Mouse (Mus musculus): ENCODE measurements around the gene Ddx49. TPM values are rescaled to one million over a fixed set of nuclear protein-coding genes. Genes with fewer than 3 reads are reported as not detected.

Gene Ddx49
- total and polyA plus RNA-seq, 3 experiments: 64.9 to 98.4 (median 77.3) TPM

GRCm38 (mm10) chr8:70327512-70327911, 25.2 kb upstream of the Ddx49 start (continued):
- no peak for TF ChIP-seq MAFK (IDR thresholded peaks at IDR 0.05; ENCODE audit: insufficient replicate concordance, low read length)

- H3K9me3 ChIP-seq (replicated peaks; ENCODE audit: low read length): peaks cover 7% of the 10 kb centered on the region
- dilution Hi-C loops (cut with MboI; ENCODE audit: extremely low pct_ligation_motif_present, extremely low pct_unique_long_range_greater_than_20kb, low sequenced_read_pairs): no loop called here
- H3K27me3 ChIP-seq (replicated peaks): peaks cover 13% of the 10 kb centered on the region
- no peak for DNase-seq (ENCODE audit: extremely low read depth)
- no peak overlapping the region for H3K4me3 ChIP-seq (replicated peaks in 1 of 3; ENCODE audit: low read depth in 2 of 3, low read length in 2 of 3, poor library complexity in 1 of 3)
- no peak for TF ChIP-seq MAX (IDR thresholded peaks at IDR 0.05; ENCODE audit: low read length)
- TF ChIP-seq CTCF (conservative IDR thresholded peaks at IDR 0.05 in 1 of 2, IDR thresholded peaks at IDR 0.05 in 1 of 2; ENCODE audit: low read depth in 2 of 2, low read length in 2 of 2): peak in 1 of 2 experiments; percentile 42; a peak in 2 of 4 replicates
- no peak overlapping the region for H3K27ac ChIP-seq (ENCODE audit: insufficient read depth, low read depth)
- in situ Hi-C loops (cut with MboI; ENCODE audit: low pct_ligation_motif_present, low pct_unique_long_range_greater_than_20kb, low sequenced_read_pairs): no loop called here
- no peaks in the 10 kb centered on the region for H3K79me2 ChIP-seq (replicated peaks; ENCODE audit: control insufficient read depth, extremely low read depth, insufficient read depth, poor library complexity, severe bottlenecking)
- peaks cover 0 to 1% of the 10 kb centered on the region in 2 experiments for H3K36me3 ChIP-seq (replicated peaks in 1 of 2; ENCODE audit: control insufficient read depth in 1 of 2, insufficient read depth in 1 of 2, low read length in 1 of 2)
- no peak overlapping the region for H3K9ac ChIP-seq (ENCODE audit: insufficient read depth, low read depth)
- H3K4me1 ChIP-seq (ENCODE audit: control insufficient read depth in 1 of 2, insufficient read depth in 2 of 2): peaks cover 11 to 19% of the 10 kb centered on the region in 2 experiments
- H3K4me2 ChIP-seq (ENCODE audit: insufficient read depth, low read depth, poor library complexity, severe bottlenecking): no peak overlapping the region
Measured at GRCm38 (mm10) chr8:70323716-70324115, 21.4 kb upstream of the Ddx49 start.

GRCm38 (mm10) chr8:70317872-70318271, 15.6 kb upstream of the Ddx49 start:
- Histone ChIP-seq H3K36me3 (replicated peaks in 1 of 2; ENCODE audit: control insufficient read depth in 1 of 2, insufficient read depth in 1 of 2, low read length in 1 of 2) (peaks cover 7 to 11% of the 10 kb centered on the region in 2 experiments), H3K27me3 (replicated peaks) (peaks cover 24% of the 10 kb centered on the region), H3K79me2 (replicated peaks; ENCODE audit: control insufficient read depth, extremely low read depth, insufficient read depth, poor library complexity, severe bottlenecking) (no peaks in the 10 kb centered on the region), H3K4me3 (replicated peaks in 1 of 3; ENCODE audit: low read depth in 2 of 3, low read length in 2 of 3, poor library complexity in 1 of 3) (no peak overlapping the region), H3K9ac (ENCODE audit: insufficient read depth, low read depth) (no peak overlapping the region), H3K4me1 (ENCODE audit: control insufficient read depth in 1 of 2, insufficient read depth in 2 of 2) (peaks cover 14 to 17% of the 10 kb centered on the region in 2 experiments), H3K4me2 (ENCODE audit: insufficient read depth, low read depth, poor library complexity, severe bottlenecking) (no peak overlapping the region), H3K9me3 (replicated peaks; ENCODE audit: low read length) (no peaks in the 10 kb centered on the region), H3K27ac (ENCODE audit: insufficient read depth, low read depth) (no peak overlapping the region)
- in situ Hi-C loops (cut with MboI; ENCODE audit: low pct_ligation_motif_present, low pct_unique_long_range_greater_than_20kb, low sequenced_read_pairs) (no loop called here), dilution Hi-C loops (cut with MboI; ENCODE audit: extremely low pct_ligation_motif_present, extremely low pct_unique_long_range_greater_than_20kb, low sequenced_read_pairs) (no loop called here)
- no peak for TF ChIP-seq USF2 (conservative IDR thresholded peaks at IDR 0.05; ENCODE audit: low read depth, low read length)
- TF ChIP-seq ZKSCAN1 (IDR thresholded peaks at IDR 0.05; ENCODE audit: borderline replicate concordance, low read depth, low read length): no peak
- no peak for TF ChIP-seq PAX5 (IDR thresholded peaks at IDR 0.05; ENCODE audit: low read length)
- TF ChIP-seq JUN (IDR thresholded peaks at IDR 0.05; ENCODE audit: insufficient read depth, low read depth, low read length): no peak
- DNase-seq (ENCODE audit: extremely low read depth): no peak

GRCm38 (mm10) chr8:70316511-70317504, 14.5 kb upstream of the Ddx49 start:
- dilution Hi-C loops (cut with MboI; ENCODE audit: extremely low pct_ligation_motif_present, extremely low pct_unique_long_range_greater_than_20kb, low sequenced_read_pairs): no loop called here

More at GRCm38 (mm10) chr8:70316511-70317504, 14.5 kb upstream of the Ddx49 start:
- peaks cover 3 to 7% of the 10 kb centered on the region in 2 experiments; a peak in 2 of 4 replicates for H3K4me1 ChIP-seq (ENCODE audit: control insufficient read depth in 1 of 2, insufficient read depth in 2 of 2)
- H3K4me2 ChIP-seq (ENCODE audit: insufficient read depth, low read depth, poor library complexity, severe bottlenecking): no peak overlapping the region
- H3K4me3 ChIP-seq (replicated peaks in 1 of 3; ENCODE audit: low read depth in 2 of 3, low read length in 2 of 3, poor library complexity in 1 of 3): no peak overlapping the region
- H3K9ac ChIP-seq (ENCODE audit: insufficient read depth, low read depth): no peak overlapping the region
- H3K79me2 ChIP-seq (replicated peaks; ENCODE audit: control insufficient read depth, extremely low read depth, insufficient read depth, poor library complexity, severe bottlenecking): no peaks in the 10 kb centered on the region
- TF ChIP-seq CHD1 (IDR thresholded peaks at IDR 0.05; ENCODE audit: low read depth, low read length) (no peak), GABPA (IDR thresholded peaks at IDR 0.05; ENCODE audit: insufficient replicate concordance, low read depth, low read length) (no peak), CTCF (conservative IDR thresholded peaks at IDR 0.05 in 1 of 2, IDR thresholded peaks at IDR 0.05 in 1 of 2; ENCODE audit: low read depth in 2 of 2, low read length in 2 of 2) (peak in 1 of 2 experiments; percentile 29; a peak in 2 of 4 replicates), JUND (conservative IDR thresholded peaks at IDR 0.05; ENCODE audit: low read depth, low read length) (no peak), RAD21 (IDR thresholded peaks at IDR 0.05; ENCODE audit: low read depth, low read length) (peak; percentile 22)
- peaks cover 14 to 18% of the 10 kb centered on the region in 2 experiments for H3K36me3 ChIP-seq (replicated peaks in 1 of 2; ENCODE audit: control insufficient read depth in 1 of 2, insufficient read depth in 1 of 2, low read length in 1 of 2)
- DNase-seq (ENCODE audit: extremely low read depth): no peak
- no peaks in the 10 kb centered on the region for H3K9me3 ChIP-seq (replicated peaks; ENCODE audit: low read length)
- in situ Hi-C loops (cut with MboI; ENCODE audit: low pct_ligation_motif_present, low pct_unique_long_range_greater_than_20kb, low sequenced_read_pairs): no loop called here
- H3K27ac ChIP-seq (ENCODE audit: insufficient read depth, low read depth): no peak overlapping the region
- peaks cover 24% of the 10 kb centered on the region for H3K27me3 ChIP-seq (replicated peaks)
